Mouse (Mus musculus) gastrocnemius, adult 2 months (tissue): ENCODE measurements at regions not wholly inside any gene's neighbourhood (a gene's known extent, or its start where the extent isn't known, plus 50 kb on each side); places are given as distances from the start of the nearest gene placed in this dataset.
A peak's percentile ranks its signal among the peaks of the same experiment; 100 is the strongest.

Experiments used
- DNase-seq: peaks from one replicate; pipeline ENCODE4 v3.0.0; 2022
- H3K27ac ChIP-seq: fragments of 200-600 bp; 2 replicates; pipeline ENCODE4 v1.8.1; 2022; ENCODE audit warnings: mild to moderate bottlenecking
- H3K4me3 ChIP-seq: fragments of 200-600 bp; 2 replicates; pipeline ENCODE4 v1.8.1; 2022; ENCODE audit warnings: mild to moderate bottlenecking, moderate library complexity
- CTCF ChIP-seq: fragments of 200-600 bp; IDR thresholded peaks from 2 replicates; pipeline ENCODE4 v1.8.1; 2022; ENCODE audit warnings: antibody characterized with exemption, mild to moderate bottlenecking, moderate library complexity
- intact Hi-C: fragments of 180-260 bp; cut with DNase I; formaldehyde crosslinking; loops from one replicate; pipeline ENCODE4 v1.15.1; 2025

DNA sequence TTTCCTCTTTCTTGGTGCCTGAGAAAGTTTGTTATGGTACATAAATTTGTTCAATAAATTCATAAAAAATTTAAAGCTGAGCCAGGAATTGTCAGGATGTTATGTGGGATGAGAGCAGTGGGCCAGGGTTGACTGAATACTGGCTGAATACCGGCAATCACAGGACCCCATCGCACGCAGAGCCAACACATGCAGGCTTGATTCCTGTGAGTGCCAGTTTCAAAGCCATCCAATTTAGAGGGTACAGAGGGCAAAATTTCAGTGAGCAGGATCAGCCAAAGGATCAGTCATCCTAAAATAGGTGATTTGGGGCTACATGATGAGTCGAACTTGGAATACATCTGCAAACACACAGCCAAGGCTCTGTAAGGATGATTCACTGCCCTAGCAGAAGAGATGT, 583.6 kb upstream of the Nectin3 start:
- intact Hi-C loops, result no loop called here
- TF ChIP-seq CTCF, result no peak
- Histone ChIP-seq H3K4me3 (no peak overlapping the region), H3K27ac (no peak overlapping the region)
- no peak for DNase-seq

DNA sequence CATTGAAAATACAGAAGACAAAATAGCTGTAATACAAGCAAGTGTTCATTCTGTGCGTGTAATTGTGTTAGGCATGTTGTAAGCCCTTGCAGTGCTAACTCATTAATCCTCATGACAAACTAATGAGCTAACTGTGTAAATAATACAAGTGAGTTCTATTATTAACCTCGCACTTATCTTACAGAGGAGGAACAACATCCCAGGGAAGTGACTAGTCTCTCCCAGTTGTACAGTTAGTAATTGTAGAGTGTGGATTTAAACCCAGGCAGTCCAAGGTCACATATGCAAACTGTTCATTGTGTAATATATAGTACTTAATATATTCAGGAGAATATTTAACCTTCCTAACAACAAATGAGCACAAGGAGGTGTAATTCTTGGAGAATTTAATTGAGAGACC, 582.0 kb upstream of the Nectin3 start:
- no peak for TF ChIP-seq CTCF
- no peak for DNase-seq
- no peak overlapping the region for H3K27ac ChIP-seq
- intact Hi-C loops, result no loop called here
- H3K4me3 ChIP-seq, result no peak overlapping the region

DNA sequence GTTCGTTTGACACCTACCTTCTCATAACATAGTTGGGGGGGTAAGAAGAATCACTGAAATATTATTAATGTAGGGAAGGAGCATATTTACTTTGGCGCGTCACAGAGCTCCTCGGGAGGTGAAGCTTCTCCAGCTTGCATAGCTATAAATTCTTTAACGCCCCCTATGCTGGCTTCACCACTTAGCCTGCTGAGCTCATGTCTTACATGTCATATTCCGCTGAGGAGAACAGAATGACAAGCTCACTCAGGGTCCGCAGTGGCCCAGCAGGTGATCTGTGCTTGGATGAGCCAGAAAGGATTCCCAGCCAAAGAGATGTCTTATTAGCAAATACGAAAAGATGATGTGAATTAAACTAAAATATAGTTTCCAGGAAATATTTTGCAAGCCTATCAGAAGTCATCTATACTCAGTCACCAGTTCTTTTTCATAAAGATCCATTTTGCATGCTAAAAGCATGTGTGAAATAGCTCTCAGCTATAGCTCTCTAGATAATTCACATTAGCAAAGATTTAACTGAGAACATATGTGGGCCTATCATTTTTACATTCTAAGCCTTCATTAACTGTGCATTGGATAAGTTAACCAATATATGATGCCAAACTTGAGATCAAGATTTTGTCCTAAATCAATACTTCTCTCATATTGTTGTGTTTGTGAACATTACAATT, 561.1 kb upstream of the Nectin3 start:
- intact Hi-C loops, result no loop called here
- TF ChIP-seq CTCF, result no peak
- Histone ChIP-seq H3K27ac (no peak overlapping the region), H3K4me3 (no peak overlapping the region)
- DNase-seq, result no peak

DNA sequence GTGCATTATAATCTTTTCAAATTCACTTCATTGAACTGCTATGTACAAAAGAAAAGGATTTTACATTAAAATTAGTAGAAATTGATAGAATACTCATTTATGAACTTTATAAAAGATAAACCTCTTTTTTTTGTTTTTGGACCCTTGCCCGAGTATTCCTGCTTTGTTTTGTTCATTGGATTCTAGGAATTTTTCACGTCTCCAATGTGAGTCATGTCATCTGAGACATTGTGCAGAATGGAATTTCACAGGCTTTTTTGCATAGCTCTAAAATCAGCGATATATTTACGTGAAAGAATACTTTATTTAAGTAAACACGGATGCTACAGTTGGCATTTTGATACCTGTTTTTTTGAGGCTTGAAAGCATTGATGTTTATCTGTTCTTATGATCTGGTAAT, 560.5 kb upstream of the Nectin3 start:
- intact Hi-C loops, result no loop called here
- TF ChIP-seq CTCF, result no peak
- DNase-seq, result no peak
- H3K27ac ChIP-seq, result no peak overlapping the region
- H3K4me3 ChIP-seq, result no peak overlapping the region

DNA sequence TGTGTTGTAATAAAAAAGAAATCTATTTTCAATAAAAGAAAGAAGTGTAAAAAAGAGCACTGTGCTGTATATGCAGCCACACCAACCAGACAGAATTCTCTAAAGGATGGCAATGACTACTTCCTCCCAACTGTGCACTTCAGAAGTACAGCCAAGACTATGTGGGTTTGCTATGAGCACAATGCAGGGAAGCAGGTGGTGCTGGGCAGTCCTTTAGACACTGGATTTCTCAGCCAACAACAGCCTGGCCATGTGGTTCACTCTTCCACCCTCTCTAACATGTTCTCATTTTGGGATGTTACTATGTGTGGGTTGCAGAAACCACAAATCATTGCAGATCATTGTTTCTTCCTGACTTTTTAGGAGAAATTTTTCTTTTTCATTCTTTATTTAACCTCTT, 527.6 kb upstream of the Nectin3 start:
- no peak overlapping the region for H3K27ac ChIP-seq
- no peak overlapping the region for H3K4me3 ChIP-seq
- no peak for DNase-seq
- TF ChIP-seq CTCF, result no peak
- intact Hi-C loops, result no loop called here

DNA sequence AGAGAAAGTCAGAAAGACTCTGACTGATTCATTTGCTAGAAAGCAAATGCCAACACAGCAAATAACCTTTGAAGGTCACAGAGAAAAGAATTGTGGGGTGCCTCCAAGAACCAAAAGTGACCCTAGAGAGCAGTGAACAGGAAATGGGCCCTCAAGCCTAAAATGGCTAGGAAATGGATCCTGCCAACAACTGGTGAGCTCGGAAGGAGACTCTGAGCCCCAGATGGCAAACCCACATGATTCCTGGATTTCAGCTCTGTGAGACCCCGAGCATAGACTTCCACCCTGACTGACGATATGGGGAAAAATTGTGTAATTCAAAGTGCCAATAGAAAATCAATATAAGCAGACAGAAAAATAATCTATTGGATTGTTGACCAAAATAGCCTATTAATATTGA, 519.2 kb upstream of the Nectin3 start:
- Histone ChIP-seq H3K27ac (no peak overlapping the region), H3K4me3 (no peak overlapping the region)
- no peak for TF ChIP-seq CTCF
- intact Hi-C loops, result no loop called here
- no peak for DNase-seq

DNA sequence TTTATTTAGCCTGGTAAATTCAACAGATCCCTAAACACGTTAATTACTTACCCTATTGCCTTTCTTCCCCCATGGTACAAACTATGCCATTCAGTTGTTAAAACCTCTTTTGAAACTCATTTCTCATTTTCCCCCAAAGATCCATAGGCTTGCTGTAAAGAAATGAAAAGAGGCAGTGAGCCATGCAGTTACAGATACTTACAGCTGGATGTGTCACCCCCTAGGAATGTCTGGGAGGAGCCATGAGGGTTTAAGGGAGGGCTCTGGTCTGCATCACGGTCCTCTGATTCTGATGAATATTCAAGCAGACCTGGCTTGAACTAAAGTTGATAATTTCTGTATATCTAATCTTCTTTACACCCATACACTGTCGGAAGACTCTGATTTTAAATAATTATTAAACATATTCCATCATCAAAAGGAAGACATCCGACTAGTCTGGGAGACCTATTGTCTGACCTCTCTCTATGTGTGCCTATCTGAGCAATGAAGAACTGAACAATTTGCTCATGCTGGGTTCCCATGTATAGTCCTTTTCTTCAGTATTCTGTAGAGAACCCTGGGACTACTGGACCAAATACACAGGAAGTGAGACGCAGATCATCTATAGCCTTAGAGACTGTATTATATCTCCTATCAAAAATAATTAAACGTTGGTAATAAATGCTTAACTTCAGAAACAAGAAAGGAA, 484.7 kb upstream of the Nectin3 start:
- TF ChIP-seq CTCF, result no peak

DNA sequence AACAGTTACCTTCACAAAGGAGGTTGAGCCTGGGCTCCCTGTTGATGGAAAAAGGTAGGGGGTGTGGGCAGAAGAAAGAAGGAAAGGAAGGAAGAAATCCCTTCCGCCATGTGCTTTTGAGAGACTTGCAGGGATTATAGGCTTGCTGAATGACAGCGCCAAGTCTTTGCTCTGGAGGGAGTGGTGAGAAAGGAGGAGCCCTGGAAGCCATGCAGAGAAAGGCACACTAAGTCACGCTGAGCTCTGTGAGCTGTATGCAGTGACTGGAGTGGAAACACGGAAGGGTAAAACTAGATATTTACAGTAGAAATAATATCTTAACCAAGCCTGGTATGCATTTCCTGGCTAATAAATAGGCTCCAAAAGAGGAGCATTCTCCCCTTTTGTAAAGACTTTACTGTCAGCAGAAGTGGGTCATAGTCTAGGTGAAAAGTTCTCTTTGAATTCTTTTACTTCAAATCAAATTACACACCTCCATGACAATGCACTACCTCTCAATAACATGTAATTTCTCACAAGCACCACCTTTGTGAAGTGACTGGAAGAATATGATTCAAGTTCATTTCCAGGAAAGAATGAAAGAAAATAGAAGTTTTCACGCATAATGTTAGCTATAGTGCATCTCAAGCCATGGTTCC, 484.1 kb upstream of the Nectin3 start:
- Histone ChIP-seq H3K27ac (no peak overlapping the region), H3K4me3 (no peak overlapping the region)
- TF ChIP-seq CTCF, result no peak
- intact Hi-C loops, result no loop called here
- DNase-seq, result no peak

More for the DNA sequence above, 484.7 kb upstream of the Nectin3 start:
- intact Hi-C loops, result no loop called here
- H3K27ac ChIP-seq, result no peak overlapping the region
- DNase-seq, result no peak
- no peak overlapping the region for H3K4me3 ChIP-seq

DNA sequence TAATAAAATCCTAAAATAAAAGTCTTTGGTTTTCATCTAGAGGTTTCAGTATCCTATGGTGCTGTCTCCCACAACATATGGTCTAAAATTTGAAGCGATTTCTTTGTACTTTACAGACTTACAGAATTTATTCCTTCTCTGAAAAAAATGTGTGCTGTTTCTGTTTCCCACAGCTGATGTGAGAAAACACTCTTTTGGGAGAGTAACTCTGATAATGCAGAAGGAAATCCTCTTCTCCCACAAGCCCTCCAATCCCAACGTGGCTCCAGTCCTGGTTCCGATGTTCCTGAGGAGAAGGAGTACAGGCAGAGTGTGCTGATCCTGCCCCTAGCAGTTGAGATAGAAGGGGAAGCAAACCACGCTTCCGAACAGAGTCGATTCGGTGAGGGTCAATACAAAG, 467.4 kb upstream of the Nectin3 start:
- TF ChIP-seq CTCF, result no peak
- intact Hi-C loops, result no loop called here
- Histone ChIP-seq H3K4me3 (no peak overlapping the region), H3K27ac (no peak overlapping the region)
- no peak for DNase-seq

DNA sequence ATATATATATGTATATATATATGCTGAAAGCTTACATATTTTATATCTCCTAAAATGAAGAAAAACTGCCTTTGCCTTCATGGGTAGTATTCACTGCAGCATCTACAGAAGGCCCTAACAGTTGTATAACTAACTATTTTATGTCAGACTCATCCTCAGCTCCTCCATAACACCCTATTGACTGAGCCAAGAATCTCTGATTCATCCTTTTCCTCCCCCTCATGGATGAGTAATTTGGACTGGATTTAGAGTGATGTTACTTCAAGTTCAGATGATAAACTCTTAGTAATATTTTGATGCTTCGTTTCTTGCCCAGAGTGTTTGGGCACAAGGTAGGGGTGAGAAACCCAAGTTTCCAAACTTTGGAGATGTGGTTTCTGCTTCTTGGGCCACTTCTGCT, 458.7 kb upstream of the Nectin3 start:
- Histone ChIP-seq H3K27ac (no peak overlapping the region), H3K4me3 (no peak overlapping the region)
- intact Hi-C loops, result no loop called here
- TF ChIP-seq CTCF, result no peak
- DNase-seq, result no peak

DNA sequence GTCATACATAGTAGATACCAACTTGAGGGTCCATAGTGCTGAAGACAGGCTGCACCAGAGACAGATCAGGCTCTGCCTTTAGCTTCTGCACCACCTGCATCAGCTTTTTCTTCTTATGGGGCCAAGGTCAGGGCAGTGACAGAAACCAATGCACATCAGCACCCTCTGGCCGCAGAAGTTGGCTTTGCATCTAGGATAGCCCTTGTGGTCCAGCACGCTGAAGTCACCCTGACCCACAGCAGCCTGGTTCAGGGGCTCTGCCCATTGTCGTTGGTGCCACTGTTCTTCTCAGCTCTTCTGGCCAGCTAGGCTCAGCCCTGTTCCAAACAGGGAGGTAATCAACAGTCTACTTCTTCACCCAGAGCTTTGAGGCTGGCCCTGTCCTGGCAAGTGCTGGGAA, 427.7 kb upstream of the Nectin3 start:
- H3K4me3 ChIP-seq, result no peak overlapping the region
- no peak overlapping the region for H3K27ac ChIP-seq
- DNase-seq, result peak; percentile 16
- intact Hi-C loops, result no loop called here
- peak; percentile 18; the same call in 1 of the 2 replicates for TF ChIP-seq CTCF

DNA sequence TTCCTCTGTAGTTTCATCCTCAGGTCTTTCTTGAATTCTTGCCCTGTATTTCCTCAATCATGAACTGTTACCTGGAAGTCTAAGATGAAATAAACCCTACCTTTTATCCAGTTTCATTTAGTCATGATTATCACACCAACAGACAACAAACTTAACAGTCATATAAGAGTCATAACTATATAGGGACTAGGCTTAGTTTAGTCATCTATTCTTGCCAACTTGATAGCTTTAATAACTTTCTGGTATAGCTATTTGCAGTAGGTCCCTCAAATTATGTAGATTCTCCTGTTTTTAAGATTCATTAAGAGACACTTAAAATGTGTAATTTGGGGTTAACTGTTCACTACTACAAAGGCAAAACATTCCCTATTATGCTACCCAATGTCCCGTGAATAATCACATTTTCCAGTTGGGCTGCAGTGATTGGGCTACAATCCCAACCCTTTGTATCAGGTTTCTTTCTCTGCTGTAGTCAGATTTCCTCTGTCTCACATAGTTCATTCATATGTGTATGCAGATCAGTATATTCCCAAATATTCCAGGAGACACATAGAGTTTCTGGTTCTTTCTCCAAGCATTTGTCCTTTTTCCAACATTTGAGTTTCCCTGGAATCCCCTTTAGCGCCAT, 396.4 kb upstream of the Nectin3 start:
- Histone ChIP-seq H3K4me3 (no peak overlapping the region), H3K27ac (no peak overlapping the region)
- TF ChIP-seq CTCF, result no peak
- DNase-seq, result no peak
- intact Hi-C loops, result no loop called here

DNA sequence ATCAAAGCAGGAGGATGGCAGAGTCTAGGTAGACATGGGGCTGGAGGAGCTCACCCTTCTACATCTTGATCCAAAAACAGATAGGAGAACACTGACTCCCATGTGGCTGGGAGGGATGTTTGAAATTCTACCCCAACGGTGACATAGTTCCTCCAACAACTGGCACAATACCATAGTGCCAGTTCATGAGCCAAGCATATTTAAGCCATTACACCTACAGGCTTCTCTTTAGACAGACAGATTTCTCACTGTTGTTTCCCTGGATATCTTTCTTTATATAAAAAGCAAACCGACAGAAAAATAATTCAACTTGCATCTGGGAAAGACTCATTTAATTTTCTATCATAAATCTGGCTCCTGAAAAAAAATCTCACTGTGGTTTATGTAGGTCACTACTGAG, 380.4 kb upstream of the Nectin3 start:
- Histone ChIP-seq H3K27ac (no peak overlapping the region), H3K4me3 (no peak overlapping the region)
- no peak for DNase-seq
- TF ChIP-seq CTCF, result no peak
- intact Hi-C loops, result no loop called here
